Mouse (Mus musculus): ENCODE measurements around the gene Myb. TPM values are rescaled to one million over a fixed set of nuclear protein-coding genes. Genes with fewer than 3 reads are reported as not detected.
A peak's percentile ranks its signal among the peaks of the same experiment; 100 is the strongest.

Myb gene
- polyA plus RNA-seq, 1 experiment, result 85.5 TPM

DNA sequence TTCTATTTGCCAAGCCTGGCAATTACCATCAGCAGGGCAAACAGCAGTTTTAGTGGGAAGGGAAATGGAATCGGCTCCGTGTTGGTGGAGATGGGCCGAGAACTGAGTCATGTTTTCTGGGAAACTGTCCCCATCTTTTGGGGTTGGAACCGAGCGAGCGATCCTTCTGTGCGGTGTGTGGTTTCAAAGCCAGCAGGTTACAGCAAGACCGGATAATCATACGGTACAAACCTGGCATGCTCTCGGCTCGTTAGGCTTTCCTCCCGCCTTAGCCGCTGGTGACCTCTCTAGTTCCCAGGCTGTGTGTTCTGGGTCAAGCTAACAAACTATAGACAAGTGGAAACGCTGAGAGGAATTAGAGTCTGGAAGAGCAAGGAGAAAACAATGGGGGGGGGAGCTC is 65.2 kb downstream of the Myb start:
- WGBS, result 90% methylated on average over 14 of the region's 14 CpGs

DNA sequence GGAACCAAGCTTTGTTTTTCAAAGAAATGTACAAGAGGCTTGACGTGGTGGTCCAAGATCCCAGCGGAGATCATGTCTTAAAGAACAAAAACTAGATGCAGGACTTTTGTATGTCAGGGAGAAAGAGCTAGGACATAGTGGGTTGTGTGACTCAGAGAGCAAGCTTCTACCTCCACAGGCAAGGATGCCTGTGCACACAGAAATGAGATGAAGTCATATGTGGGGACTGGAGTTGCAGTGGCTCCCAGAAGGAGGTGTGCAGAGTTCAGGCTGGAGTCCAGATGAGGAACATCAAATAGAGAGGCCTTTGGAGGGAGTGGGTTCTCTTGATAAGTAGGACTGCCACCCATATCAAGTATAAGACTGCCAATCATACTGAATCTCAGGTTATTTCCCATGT is 65.9 kb downstream of the Myb start:
- no peak for TF ChIP-seq CTCF (IDR thresholded peaks at IDR 0.05; ENCODE audit: control insufficient read depth, insufficient read depth, low read length)
- TF ChIP-seq POLR2A (IDR thresholded peaks at IDR 0.05; ENCODE audit: borderline replicate concordance, control insufficient read depth, low read depth, low read length), result no peak
- Histone ChIP-seq H3K4me1 (ENCODE audit: control insufficient read depth, insufficient read depth, low read length) (no peaks in the 10 kb centered on the region; the same call in 1 of the 2 replicates), H3K4me3 (replicated peaks; ENCODE audit: control insufficient read depth, low read depth, low read length) (no peak overlapping the region), H3K27ac (ENCODE audit: control insufficient read depth, insufficient read depth, low read depth, low read length, poor library complexity) (no peak overlapping the region)
- 78% methylated on average over 2 of the region's 2 CpGs for WGBS

More for the DNA sequence above, 65.2 kb downstream of the Myb start:
- TF ChIP-seq CTCF (IDR thresholded peaks at IDR 0.05; ENCODE audit: control insufficient read depth, insufficient read depth, low read length) (no peak), POLR2A (IDR thresholded peaks at IDR 0.05; ENCODE audit: borderline replicate concordance, control insufficient read depth, low read depth, low read length) (no peak)
- Histone ChIP-seq H3K4me1 (ENCODE audit: control insufficient read depth, insufficient read depth, low read length) (no peaks in the 10 kb centered on the region; the same call in 1 of the 2 replicates), H3K4me3 (replicated peaks; ENCODE audit: control insufficient read depth, low read depth, low read length) (no peak overlapping the region), H3K27ac (ENCODE audit: control insufficient read depth, insufficient read depth, low read depth, low read length, poor library complexity) (no peak overlapping the region)

DNA sequence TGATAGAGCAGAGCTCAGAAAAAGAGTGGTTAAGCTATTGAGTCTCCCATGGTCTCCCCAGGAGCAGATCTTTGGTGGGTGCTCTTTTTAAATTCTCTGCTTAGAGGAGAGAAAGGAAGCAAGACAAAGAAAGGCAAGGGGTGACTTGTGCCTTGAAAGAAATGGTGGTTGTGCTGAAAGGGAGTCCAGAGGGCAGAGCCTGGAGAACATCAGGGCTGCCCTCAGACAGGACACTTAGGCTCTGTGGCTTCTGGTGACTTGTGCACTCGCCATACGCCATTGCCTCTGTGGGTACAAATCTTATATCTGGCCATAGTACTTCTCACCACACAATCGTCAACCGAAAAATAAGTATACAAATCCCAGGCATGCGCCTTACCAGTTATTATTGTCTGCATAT is 67.5 kb downstream of the Myb start:
- Histone ChIP-seq H3K27ac (ENCODE audit: control insufficient read depth, insufficient read depth, low read depth, low read length, poor library complexity) (peak overlapping the region; percentile 36; the same call in 1 of the 2 replicates), H3K4me3 (replicated peaks; ENCODE audit: control insufficient read depth, low read depth, low read length) (no peak overlapping the region), H3K4me1 (ENCODE audit: control insufficient read depth, insufficient read depth, low read length) (no peaks in the 10 kb centered on the region; the same call in 1 of the 2 replicates)
- WGBS, result 73% methylated on average over 5 of the region's 5 CpGs
- TF ChIP-seq CTCF (IDR thresholded peaks at IDR 0.05; ENCODE audit: control insufficient read depth, insufficient read depth, low read length), result no peak
- TF ChIP-seq POLR2A (IDR thresholded peaks at IDR 0.05; ENCODE audit: borderline replicate concordance, control insufficient read depth, low read depth, low read length), result no peak

DNA sequence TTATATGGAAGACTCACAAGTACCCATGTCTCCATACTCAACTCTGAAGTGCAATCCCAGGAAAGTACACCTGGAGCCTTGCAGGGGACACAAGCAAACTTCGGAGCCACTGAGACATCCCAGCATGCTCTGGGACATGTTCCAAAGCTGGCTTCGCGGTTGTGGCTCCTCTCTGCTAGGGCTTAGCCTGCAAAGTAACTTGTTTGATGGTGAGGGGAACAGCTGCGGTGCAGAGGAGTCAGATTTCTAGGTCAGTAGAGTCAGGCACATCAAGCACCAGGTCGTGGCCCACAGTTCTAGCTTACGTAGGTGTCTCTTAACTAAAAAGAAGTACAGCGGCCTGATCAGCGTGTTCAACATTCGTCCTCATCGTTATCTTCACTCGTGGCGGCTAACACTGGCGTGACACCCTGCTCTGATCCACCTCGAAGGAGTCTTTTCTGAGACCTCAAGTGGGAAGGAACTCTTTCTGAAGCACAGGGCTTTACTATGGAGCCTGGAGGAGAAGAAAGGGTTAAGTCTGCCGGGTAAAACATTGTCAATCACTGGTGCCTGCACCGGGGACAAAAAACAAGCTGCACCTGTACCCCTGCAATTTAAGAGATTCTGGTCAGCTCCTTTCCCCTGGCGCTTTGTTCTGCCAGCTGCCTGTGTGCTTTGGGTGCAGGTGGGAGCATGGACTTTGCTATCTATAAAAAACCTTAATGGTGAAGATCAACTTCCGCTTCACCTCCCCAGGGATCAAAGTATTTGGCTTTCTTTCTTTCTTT is 68.1 kb downstream of the Myb start:
- 53% methylated on average over 18 of the region's 18 CpGs for WGBS
- no peak overlapping the region for H3K4me3 ChIP-seq (replicated peaks; ENCODE audit: control insufficient read depth, low read depth, low read length)
- peak overlapping the region; percentile 82 for H3K27ac ChIP-seq (ENCODE audit: control insufficient read depth, insufficient read depth, low read depth, low read length, poor library complexity)
- H3K4me1 ChIP-seq (ENCODE audit: control insufficient read depth, insufficient read depth, low read length), result no peaks in the 10 kb centered on the region; the same call in 1 of the 2 replicates
- no peak for TF ChIP-seq CTCF (IDR thresholded peaks at IDR 0.05; ENCODE audit: control insufficient read depth, insufficient read depth, low read length)
- TF ChIP-seq POLR2A (IDR thresholded peaks at IDR 0.05; ENCODE audit: borderline replicate concordance, control insufficient read depth, low read depth, low read length), result no peak

DNA sequence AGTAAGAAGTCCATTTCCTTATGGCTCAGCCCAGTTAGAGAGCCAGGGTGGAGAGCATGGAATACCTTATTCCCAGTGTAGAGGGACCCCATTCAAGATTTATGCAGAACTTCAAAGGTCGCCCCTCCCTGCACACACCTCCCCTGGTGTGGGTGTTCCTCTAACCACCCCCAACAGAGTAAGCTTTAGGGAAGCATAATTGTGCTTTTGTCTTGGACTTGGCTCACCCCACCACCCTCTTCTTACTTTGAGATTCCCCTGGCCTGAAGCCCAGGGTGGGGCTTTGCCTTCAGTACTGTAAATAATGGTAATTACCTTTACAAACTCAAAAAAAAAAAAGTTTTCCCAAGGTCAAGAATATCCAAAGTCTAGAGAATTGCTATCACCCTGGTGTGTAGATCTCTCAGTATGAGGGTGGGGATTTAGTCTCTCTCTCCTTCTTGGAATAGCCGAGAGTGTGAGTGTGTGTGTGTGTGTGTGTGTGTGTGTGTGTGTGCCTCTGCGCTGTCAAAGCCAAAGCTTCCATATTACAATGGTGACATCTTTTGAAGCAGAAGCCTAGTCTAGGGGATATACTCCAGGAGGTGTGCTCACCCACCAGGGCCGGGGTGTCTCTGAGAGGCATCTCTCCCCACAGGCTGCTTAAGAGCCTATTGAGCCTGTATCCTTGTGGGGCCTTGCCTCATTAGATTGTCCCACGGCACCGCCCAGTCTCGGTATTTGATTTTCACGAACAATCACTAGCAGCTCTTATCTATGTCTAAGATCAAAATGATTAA is 69.7 kb downstream of the Myb start:
- H3K4me3 ChIP-seq (replicated peaks; ENCODE audit: control insufficient read depth, low read depth, low read length), result no peak overlapping the region
- TF ChIP-seq CTCF (IDR thresholded peaks at IDR 0.05; ENCODE audit: control insufficient read depth, insufficient read depth, low read length), result no peak
- TF ChIP-seq POLR2A (IDR thresholded peaks at IDR 0.05; ENCODE audit: borderline replicate concordance, control insufficient read depth, low read depth, low read length), result no peak
- WGBS, result 83% methylated on average over 8 of the region's 8 CpGs
- peak overlapping the region; percentile 46 for H3K27ac ChIP-seq (ENCODE audit: control insufficient read depth, insufficient read depth, low read depth, low read length, poor library complexity)
- H3K4me1 ChIP-seq (ENCODE audit: control insufficient read depth, insufficient read depth, low read length), result peaks cover 2% of the 10 kb centered on the region; the same call in 1 of the 2 replicates

DNA sequence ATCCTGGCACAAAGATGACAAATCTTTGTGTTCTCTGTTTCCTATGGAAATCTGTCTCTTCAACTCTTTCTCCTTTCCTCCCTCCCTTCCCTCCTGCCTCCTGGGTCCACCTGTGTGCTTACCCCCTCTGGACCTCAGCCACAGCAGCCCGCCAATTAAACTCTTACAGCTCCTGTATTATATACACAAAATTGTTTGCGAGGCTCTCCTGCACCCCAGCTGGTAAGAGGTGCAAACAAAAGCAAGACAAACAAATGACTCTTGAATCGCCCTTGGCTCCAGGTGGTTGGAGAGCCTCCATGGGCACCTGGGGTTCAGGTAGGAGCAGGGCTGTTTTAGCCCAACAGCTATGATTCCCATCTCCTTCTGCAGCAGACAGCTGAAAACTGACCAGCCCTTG is 71.2 kb downstream of the Myb start:
- TF ChIP-seq POLR2A (IDR thresholded peaks at IDR 0.05; ENCODE audit: borderline replicate concordance, control insufficient read depth, low read depth, low read length) (no peak), CTCF (IDR thresholded peaks at IDR 0.05; ENCODE audit: control insufficient read depth, insufficient read depth, low read length) (no peak)
- peaks cover 3% of the 10 kb centered on the region for H3K4me1 ChIP-seq (ENCODE audit: control insufficient read depth, insufficient read depth, low read length)
- WGBS, result 78% methylated on average over 3 of the region's 3 CpGs
- H3K4me3 ChIP-seq (replicated peaks; ENCODE audit: control insufficient read depth, low read depth, low read length), result no peak overlapping the region
- H3K27ac ChIP-seq (ENCODE audit: control insufficient read depth, insufficient read depth, low read depth, low read length, poor library complexity), result no peak overlapping the region

DNA sequence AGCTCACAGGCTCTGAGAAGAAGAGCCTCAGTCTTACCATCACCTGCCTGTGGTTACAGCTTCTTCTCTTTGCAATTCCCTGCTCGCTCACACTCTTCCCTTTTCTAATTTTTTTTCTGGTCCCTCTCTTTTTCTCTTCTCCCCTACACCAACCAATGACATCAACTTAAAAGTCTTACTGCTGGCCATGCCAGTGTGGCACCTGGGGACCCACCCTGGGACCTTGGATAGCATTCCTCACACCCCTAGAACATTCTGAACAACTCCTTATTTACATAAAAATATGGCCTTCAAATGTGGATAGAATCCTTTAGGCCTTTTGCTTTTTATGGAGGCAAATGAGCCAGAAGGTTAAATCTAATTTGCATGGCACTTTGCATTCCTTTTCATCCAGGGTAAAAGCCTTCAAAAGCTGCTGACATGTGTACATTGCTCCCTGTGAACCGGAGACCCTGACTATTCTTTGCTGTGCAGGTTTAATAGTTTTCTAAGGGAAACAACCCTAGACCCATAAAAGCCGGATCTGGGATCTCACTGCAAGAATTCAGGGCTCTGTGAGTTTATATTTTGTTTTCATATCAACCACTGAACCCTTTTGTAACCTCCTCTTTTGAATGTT is 73.1 kb downstream of the Myb start:
- TF ChIP-seq CTCF (IDR thresholded peaks at IDR 0.05; ENCODE audit: control insufficient read depth, insufficient read depth, low read length), result no peak
- no peak for TF ChIP-seq POLR2A (IDR thresholded peaks at IDR 0.05; ENCODE audit: borderline replicate concordance, control insufficient read depth, low read depth, low read length)
- peaks cover 5% of the 10 kb centered on the region for H3K4me1 ChIP-seq (ENCODE audit: control insufficient read depth, insufficient read depth, low read length)
- H3K4me3 ChIP-seq (replicated peaks; ENCODE audit: control insufficient read depth, low read depth, low read length), result no peak overlapping the region
- 71% methylated on average over 3 of the region's 3 CpGs for WGBS
- no peak overlapping the region for H3K27ac ChIP-seq (ENCODE audit: control insufficient read depth, insufficient read depth, low read depth, low read length, poor library complexity)

DNA sequence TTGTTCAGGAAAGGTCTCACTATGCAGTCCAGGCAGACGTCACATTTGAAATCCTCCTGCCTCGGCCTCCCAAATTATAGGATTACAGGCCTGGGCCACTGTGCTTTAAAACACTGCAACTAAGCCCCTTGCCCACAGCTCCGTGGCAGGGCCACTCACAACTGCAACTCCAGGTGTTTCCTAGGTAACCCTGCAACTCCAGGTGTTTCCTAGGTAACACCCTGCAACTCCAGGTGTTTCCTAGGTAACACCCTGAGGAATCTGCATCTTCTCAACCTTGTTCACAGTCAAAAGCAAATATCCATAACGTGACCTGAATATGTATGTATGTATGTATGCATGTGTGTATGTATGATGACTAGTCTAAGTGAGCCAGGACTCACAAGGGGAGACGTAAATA is 75.7 kb downstream of the Myb start:
- H3K4me3 ChIP-seq (replicated peaks; ENCODE audit: control insufficient read depth, low read depth, low read length), result no peak overlapping the region
- TF ChIP-seq POLR2A (IDR thresholded peaks at IDR 0.05; ENCODE audit: borderline replicate concordance, control insufficient read depth, low read depth, low read length), result no peak
- no peak for TF ChIP-seq CTCF (IDR thresholded peaks at IDR 0.05; ENCODE audit: control insufficient read depth, insufficient read depth, low read length)
- peaks cover 5% of the 10 kb centered on the region for H3K4me1 ChIP-seq (ENCODE audit: control insufficient read depth, insufficient read depth, low read length)
- WGBS, result 50% methylated on average over 5 of the region's 5 CpGs
- H3K27ac ChIP-seq (ENCODE audit: control insufficient read depth, insufficient read depth, low read depth, low read length, poor library complexity), result peak overlapping the region; percentile 33

Measured in bone marrow, adult 2 months (tissue).